Mouse (Mus musculus): Measurements from ENCODE around the gene Hrh3.
A peak's percentile ranks its signal among the peaks of the same experiment; 100 is the strongest.

The Hrh3 gene

DNA sequence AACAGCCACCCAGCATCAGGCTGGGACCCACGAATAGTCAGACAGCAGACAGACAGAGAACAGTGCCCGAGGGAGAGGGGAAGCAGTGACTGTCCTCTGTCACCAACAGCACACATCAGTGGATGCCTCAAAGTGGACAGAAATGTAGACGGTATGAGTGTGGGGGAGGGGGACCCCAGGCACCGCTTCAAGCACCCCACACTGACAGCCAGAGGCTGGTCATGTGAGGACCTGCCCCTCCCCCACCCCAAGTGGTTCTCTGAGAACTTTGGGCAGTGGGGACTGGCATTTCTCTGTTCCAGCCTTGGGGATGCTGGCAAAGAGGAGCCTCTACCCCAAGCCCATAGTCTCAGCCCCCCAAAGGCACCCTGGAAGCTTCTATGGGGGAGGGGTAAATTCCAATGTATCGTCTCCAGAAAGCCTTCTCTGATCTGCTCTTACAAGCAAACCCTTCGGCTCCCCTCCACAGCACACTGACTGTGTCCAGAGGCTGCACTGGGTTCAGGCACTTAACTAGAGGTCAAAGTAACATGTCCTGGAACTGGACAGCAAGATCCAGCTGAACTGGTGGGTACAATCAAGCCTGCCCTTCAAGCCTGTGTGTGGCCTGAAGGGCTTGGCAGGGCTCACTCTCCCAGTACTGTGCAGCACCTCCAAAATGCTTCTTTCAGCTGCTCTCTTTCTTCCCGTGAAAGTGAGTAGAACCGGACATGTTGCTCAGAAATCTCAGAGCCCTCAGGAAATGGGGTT is 1.3 kb upstream of the Hrh3 start:
- no peak for DNase-seq (ENCODE audit: low read depth)

GRCm38 (mm10) chr2:180104659-180105377 is 530 bp upstream of the Hrh3 start:
- no peak for DNase-seq (ENCODE audit: low read depth)

DNA sequence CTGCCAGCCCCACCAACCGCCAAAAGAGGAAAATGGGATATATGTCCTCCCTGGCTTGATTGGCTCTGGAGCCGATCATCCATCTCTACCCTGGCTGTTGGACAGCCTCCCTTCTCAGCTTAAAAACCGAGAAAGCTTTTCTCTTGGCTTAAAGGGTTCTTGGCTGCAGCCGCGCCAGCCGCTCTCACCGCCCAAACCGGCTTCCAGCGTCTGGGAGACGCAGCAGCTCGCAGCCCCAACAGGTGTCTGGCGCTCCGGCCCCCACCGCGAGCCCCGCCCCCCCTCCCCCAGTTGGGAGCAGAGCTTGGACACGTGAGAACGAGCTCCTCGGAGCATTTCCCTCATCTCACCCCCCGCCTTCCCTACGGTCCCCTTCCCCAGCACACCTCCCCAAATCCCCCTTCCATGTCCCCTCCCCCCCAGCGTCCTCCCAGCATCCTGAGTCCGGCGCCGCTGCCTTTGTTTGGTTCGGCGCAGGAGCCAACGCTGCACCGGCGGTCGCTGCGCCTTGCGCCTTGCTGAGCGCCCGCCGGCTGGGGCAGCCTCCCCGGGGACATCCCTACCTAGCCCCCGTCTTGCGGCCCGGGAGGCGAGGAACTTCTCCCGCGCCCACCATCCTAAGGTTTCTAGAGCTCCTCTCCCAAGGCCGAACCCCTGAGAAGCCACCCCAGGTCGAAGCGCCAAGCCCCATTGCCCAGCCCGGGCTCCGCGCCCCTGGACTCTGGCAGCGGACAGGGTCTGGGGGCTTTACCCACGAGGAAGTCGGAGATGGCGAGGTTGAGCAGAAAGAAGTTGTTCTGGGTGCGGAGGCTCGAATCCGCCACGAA is 924 bp downstream of the Hrh3 start:
- no peak for DNase-seq (ENCODE audit: low read depth)

DNA sequence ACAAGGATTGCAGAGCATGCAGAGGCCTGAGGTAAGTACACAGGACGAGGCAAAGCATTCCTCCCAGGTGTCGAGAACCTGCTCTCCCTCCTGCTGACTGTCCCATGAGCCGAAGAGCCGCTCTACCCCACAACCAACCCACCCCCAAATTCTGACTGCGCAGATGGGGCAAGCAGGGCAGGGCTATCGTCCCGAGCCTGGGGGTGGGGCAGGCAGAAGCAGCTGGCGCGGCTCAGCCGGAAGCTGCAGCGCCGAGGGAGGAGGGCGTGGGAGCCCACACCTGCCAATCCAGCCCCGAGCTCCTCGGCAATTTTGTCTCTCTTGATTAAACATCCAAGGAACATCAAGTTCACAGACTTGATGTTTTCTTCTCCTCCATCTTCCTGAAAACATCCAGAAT is 4.8 kb downstream of the Hrh3 start:
- no peak for DNase-seq (ENCODE audit: low read depth)

- DNase-seq (ENCODE audit: low read depth): no peak
These were observed 6.1 kb downstream of the Hrh3 start for GRCm38 (mm10) chr2:180098167-180098566.

GRCm38 (mm10) chr2:180097585-180097984 is 6.7 kb downstream of the Hrh3 start:
- DNase-seq (ENCODE audit: low read depth): no peak

DNA sequence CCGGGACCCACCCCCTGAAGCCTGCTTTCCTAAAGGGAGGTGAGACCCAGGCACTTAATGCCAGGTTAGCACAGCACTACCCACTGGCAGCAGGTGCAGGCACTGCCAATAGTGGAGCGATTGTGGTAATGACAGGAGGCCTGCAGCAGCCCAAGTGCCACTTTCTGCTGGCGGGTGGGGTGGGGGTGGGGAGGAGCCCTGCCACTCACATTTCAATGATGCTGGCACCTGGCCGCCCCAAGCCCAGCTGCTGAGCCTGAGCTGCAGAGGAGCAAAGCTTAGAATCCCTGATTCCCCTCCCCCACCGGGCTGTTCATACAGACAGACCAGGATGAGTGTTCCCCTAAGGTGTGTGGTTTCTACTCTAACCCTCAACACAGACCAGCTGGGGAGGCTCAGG is 8.6 kb downstream of the Hrh3 start:
- DNase-seq (ENCODE audit: low read depth): no peak

GRCm38 (mm10) chr2:180090285-180090684 is 14.0 kb downstream of the Hrh3 start:
- DNase-seq (ENCODE audit: low read depth): no peak

GRCm38 (mm10) chr2:180087472-180087871 is 16.8 kb downstream of the Hrh3 start:
- no peak for DNase-seq (ENCODE audit: low read depth)

GRCm38 (mm10) chr2:180086637-180087027 is 17.7 kb downstream of the Hrh3 start:
- no peak for DNase-seq (ENCODE audit: low read depth)

GRCm38 (mm10) chr2:180085926-180086636 is 18.2 kb downstream of the Hrh3 start:
- no peak for DNase-seq (ENCODE audit: low read depth)

DNA sequence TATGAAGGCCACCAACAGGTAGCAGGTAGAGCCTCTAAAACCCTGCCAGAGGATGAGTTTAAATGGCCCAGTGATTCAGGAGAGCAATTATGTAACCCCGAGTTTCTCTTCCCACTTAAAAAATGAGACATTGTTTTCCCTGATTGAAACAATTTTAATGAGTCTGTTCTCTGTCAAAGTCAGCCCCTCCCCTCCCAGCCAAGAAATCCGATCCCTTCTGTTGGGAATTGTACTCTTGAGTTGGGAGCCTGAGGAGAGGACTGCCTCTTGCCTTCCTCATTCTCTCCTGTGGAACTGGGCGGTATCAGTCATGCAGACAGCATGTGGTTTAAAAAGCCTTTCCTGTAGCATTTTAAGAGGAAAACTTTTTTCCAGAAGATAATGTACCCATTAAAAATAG is 19.7 kb downstream of the Hrh3 start:
- DNase-seq (ENCODE audit: low read depth): no peak

- DNase-seq (ENCODE audit: low read depth): no peak
These were observed 21.2 kb downstream of the Hrh3 start for GRCm38 (mm10) chr2:180083063-180083462.

- no peak for DNase-seq (ENCODE audit: low read depth)
These were observed 23.6 kb downstream of the Hrh3 start for GRCm38 (mm10) chr2:180080680-180081079.

- DNase-seq (ENCODE audit: low read depth): no peak
These were observed 26.7 kb downstream of the Hrh3 start for GRCm38 (mm10) chr2:180077622-180078021.

- DNase-seq (ENCODE audit: low read depth): no peak
These were observed 31.4 kb downstream of the Hrh3 start for GRCm38 (mm10) chr2:180072886-180073285.

GRCm38 (mm10) chr2:180071671-180072070 is 32.6 kb downstream of the Hrh3 start:
- no peak for DNase-seq (ENCODE audit: low read depth)

GRCm38 (mm10) chr2:180070481-180071453 is 33.5 kb downstream of the Hrh3 start, which contains the start of gene Mtg2:
Mtg2 (plus strand) TSS chr2:180070588.
- peak; percentile 83 for DNase-seq (ENCODE audit: low read depth)

DNA sequence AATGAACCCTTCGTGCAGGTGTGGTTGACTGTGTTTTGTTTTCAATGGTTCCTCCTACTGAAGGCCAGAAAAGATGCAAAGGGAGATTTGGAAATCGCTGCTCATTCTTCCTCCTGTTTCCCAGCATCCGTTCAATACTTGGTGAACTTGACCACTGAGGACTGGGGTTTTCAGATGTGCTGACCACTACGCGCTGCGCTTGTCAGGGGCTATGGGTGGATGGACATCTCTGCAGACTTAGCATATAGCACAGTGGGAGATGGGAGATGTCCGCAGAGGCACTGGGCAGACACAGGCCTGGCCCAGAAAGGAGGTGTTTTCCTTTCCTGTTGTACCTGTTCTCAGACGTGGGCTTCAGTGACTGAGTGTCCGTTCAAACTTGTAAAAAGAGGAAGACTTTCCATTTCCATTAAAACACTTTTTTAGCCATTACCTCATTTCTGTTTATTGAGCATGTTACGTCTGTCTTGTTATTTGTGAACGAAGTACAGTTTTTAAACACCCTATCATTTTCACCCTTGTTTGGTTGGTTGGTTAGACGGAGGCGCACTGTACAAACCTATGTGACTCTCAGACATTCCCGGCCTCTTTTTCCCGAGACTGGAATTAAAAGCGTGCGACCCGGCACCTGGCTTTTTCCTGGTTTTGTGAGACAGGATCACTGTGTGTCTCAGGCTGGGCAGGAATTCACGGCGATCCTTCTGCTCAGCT is 34.4 kb downstream of the Hrh3 start:
- no peak for DNase-seq (ENCODE audit: low read depth)

Measured in fibroblast of lung, adult 2 months (primary cell).